Mouse (Mus musculus): ENCODE measurements around the gene 9130019O22Rik. TPM values are rescaled to one million over a fixed set of nuclear protein-coding genes. Genes with fewer than 3 reads are reported as not detected.
"Not testable (repeated sequence)": the region's sequence is repeated elsewhere in the genome, so short reads cannot be mapped to it uniquely, and the experiment has no call there.

Gene 9130019O22Rik
- polyA plus RNA-seq, 1 experiment: 5.1 TPM

GRCm38 (mm10) chr7:127343351-127344019 lies 43.5 kb downstream of the 9130019O22Rik start:
- no peak for DNase-seq

GRCm38 (mm10) chr7:127342888-127343287 lies 44.1 kb downstream of the 9130019O22Rik start:
- Histone ChIP-seq H3K4me1 (ENCODE audit: control insufficient read depth, insufficient read depth, low read length) (no peaks in the 10 kb centered on the region; the same call in 1 of the 2 replicates), H3K4me3 (replicated peaks; ENCODE audit: extremely low read depth, low read depth, low read length) (no peak overlapping the region)
- no peak for DNase-seq
- WGBS: 87% methylated on average over 7 of the region's 7 CpGs
- TF ChIP-seq POLR2A (IDR thresholded peaks at IDR 0.05; ENCODE audit: borderline replicate concordance, extremely low read depth, low read depth, low read length): no peak
- no peak for TF ChIP-seq CTCF (IDR thresholded peaks at IDR 0.05; ENCODE audit: insufficient read depth, low read length)

More at GRCm38 (mm10) chr7:127343351-127344019, 43.5 kb downstream of the 9130019O22Rik start:
- no peaks in the 10 kb centered on the region; the same call in 1 of the 2 replicates for H3K4me1 ChIP-seq (ENCODE audit: control insufficient read depth, insufficient read depth, low read length)
- no peak overlapping the region for H3K4me3 ChIP-seq (replicated peaks; ENCODE audit: extremely low read depth, low read depth, low read length)
- TF ChIP-seq CTCF (IDR thresholded peaks at IDR 0.05; ENCODE audit: insufficient read depth, low read length): no peak
- TF ChIP-seq POLR2A (IDR thresholded peaks at IDR 0.05; ENCODE audit: borderline replicate concordance, extremely low read depth, low read depth, low read length): 0 out of 2 replicates have a peak, but pooled peaks have one; percentile 18
- 86% methylated on average over 38 of the region's 38 CpGs for WGBS

GRCm38 (mm10) chr7:127342332-127342731 lies 44.6 kb downstream of the 9130019O22Rik start:
- TF ChIP-seq CTCF (IDR thresholded peaks at IDR 0.05; ENCODE audit: insufficient read depth, low read length): no peak
- no peak for TF ChIP-seq POLR2A (IDR thresholded peaks at IDR 0.05; ENCODE audit: borderline replicate concordance, extremely low read depth, low read depth, low read length)
- Histone ChIP-seq H3K4me1 (ENCODE audit: control insufficient read depth, insufficient read depth, low read length) (no peaks in the 10 kb centered on the region; the same call in 1 of the 2 replicates), H3K4me3 (replicated peaks; ENCODE audit: extremely low read depth, low read depth, low read length) (no peak overlapping the region)
- DNase-seq: no peak
- 48% methylated on average over 4 of the region's 4 CpGs for WGBS

GRCm38 (mm10) chr7:127341861-127342260 lies 45.1 kb downstream of the 9130019O22Rik start:
- H3K4me1 ChIP-seq (ENCODE audit: control insufficient read depth, insufficient read depth, low read length); H3K4me3 ChIP-seq (replicated peaks; ENCODE audit: extremely low read depth, low read depth, low read length); DNase-seq: not testable (repeated sequence)
- WGBS: 72% methylated on average over 6 of the region's 6 CpGs

DNA sequence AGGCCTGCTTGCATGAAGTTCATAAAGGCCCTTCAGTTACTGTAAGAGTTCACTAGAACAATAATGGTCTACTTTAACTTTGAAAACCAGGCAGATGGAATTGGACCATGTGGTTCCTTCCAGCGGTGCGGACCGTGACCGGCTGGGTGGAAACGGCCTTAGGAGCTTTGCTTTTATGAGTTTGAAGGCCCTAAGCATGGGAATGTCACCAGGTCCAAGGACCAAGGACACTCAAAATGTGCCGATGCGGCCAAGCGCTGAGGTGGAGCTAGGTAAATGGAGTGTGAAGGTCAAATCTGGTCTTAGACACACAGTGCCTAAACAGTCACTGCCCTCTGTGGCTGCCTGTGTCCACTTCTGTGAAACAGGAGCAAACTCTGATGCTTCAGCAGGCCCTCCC lies 45.6 kb downstream of the 9130019O22Rik start:
- no peak for TF ChIP-seq POLR2A (IDR thresholded peaks at IDR 0.05; ENCODE audit: borderline replicate concordance, extremely low read depth, low read depth, low read length)
- TF ChIP-seq CTCF (IDR thresholded peaks at IDR 0.05; ENCODE audit: insufficient read depth, low read length): no peak

DNA sequence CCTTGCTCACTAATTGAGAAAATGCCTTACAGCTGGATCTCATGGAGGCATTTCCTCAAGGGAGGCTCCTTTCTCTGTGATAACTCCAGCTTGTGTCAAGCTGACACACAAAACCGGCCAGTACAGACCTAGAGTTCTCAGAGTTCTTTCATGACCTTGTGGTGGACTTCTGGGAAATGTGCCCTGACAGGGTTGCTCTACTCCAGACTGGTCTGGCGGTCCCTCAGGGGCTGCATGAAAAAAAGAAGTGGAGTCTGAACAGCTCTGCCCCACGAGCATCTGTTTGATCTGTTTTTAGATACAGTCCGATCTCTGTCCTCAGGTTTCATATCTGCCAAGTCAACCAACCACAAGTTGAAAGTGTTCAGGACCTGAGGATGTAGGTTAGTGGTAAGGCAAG lies 49.3 kb downstream of the 9130019O22Rik start:
- 55% methylated on average over 4 of the region's 4 CpGs for WGBS
- TF ChIP-seq CTCF (IDR thresholded peaks at IDR 0.05; ENCODE audit: insufficient read depth, low read length): no peak
- TF ChIP-seq POLR2A (IDR thresholded peaks at IDR 0.05; ENCODE audit: borderline replicate concordance, extremely low read depth, low read depth, low read length): no peak
- DNase-seq: no peak
- H3K4me1 ChIP-seq (ENCODE audit: control insufficient read depth, insufficient read depth, low read length): no peaks in the 10 kb centered on the region
- no peak overlapping the region for H3K4me3 ChIP-seq (replicated peaks; ENCODE audit: extremely low read depth, low read depth, low read length)

More for the DNA sequence above, 45.6 kb downstream of the 9130019O22Rik start:
- Histone ChIP-seq H3K4me1 (ENCODE audit: control insufficient read depth, insufficient read depth, low read length) (no peaks in the 10 kb centered on the region), H3K4me3 (replicated peaks; ENCODE audit: extremely low read depth, low read depth, low read length) (no peak overlapping the region)
- 93% methylated on average over 8 of the region's 8 CpGs for WGBS
- DNase-seq: no peak

DNA sequence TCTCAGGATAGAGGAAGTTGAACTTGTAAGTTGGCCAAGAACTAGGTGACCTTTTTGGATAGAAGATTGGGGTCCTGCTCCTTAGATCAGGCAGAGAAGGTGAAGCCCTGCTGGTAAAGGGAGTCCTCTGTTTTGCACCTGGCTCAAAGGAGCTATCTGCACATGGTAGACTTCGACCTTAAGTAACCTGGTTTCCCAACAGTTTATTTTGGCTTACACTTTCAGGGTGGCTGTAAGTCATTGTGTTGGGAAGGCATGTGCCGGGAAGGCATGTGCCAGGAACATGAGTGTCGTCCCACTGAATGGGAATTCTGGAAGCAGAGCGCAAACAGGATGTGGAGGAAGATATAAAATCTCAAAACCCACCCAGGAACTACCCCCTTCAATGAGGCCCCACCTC lies 51.4 kb downstream of the 9130019O22Rik start:
- WGBS: 59% methylated on average over 4 of the region's 4 CpGs

GRCm38 (mm10) chr7:127333240-127333639 lies 53.7 kb downstream of the 9130019O22Rik start:
- no peak for TF ChIP-seq CTCF (IDR thresholded peaks at IDR 0.05; ENCODE audit: insufficient read depth, low read length)
- TF ChIP-seq POLR2A (IDR thresholded peaks at IDR 0.05; ENCODE audit: borderline replicate concordance, extremely low read depth, low read depth, low read length): no peak
- Histone ChIP-seq H3K4me1 (ENCODE audit: control insufficient read depth, insufficient read depth, low read length) (no peaks in the 10 kb centered on the region), H3K4me3 (replicated peaks; ENCODE audit: extremely low read depth, low read depth, low read length) (no peak overlapping the region)
- DNase-seq: no peak
- 83% methylated on average over 6 of the region's 6 CpGs for WGBS

More for the DNA sequence above, 51.4 kb downstream of the 9130019O22Rik start:
- Histone ChIP-seq H3K4me3 (replicated peaks; ENCODE audit: extremely low read depth, low read depth, low read length) (no peak overlapping the region), H3K4me1 (ENCODE audit: control insufficient read depth, insufficient read depth, low read length) (no peaks in the 10 kb centered on the region)
- DNase-seq: no peak
- no peak for TF ChIP-seq CTCF (IDR thresholded peaks at IDR 0.05; ENCODE audit: insufficient read depth, low read length)
- TF ChIP-seq POLR2A (IDR thresholded peaks at IDR 0.05; ENCODE audit: borderline replicate concordance, extremely low read depth, low read depth, low read length): no peak

Other genes with a start within 250 kb of the 9130019O22Rik start
- gene Spn, start 249.3 kb downstream of the 9130019O22Rik start, polyA plus RNA-seq (2012; rRNA removed): 11.8 and 13.2 TPM in 2 replicates
- gene Cd2bp2, start 191.1 kb downstream of the 9130019O22Rik start, polyA plus RNA-seq (2012; rRNA removed): 20.7 and 31.0 TPM in 2 replicates
- gene Tbc1d10b, start 178.7 kb downstream of the 9130019O22Rik start, polyA plus RNA-seq (2012; rRNA removed): 30.3 and 32.9 TPM in 2 replicates
- gene Mylpf, start 178.3 kb downstream of the 9130019O22Rik start, polyA plus RNA-seq (2012; rRNA removed): 1.3 and 135 TPM in 2 replicates
- gene Zfp553, start 154.1 kb downstream of the 9130019O22Rik start, polyA plus RNA-seq (2012; rRNA removed): 8.9 and 11.6 TPM in 2 replicates
- gene Sept1, start 154.0 kb downstream of the 9130019O22Rik start, polyA plus RNA-seq (2012; rRNA removed): 26.5 and 28.5 TPM in 2 replicates
- gene Zfp771, start 142.9 kb downstream of the 9130019O22Rik start, polyA plus RNA-seq (2012; rRNA removed): 57.4 and 82.8 TPM in 2 replicates
- gene Dctpp1, start 126.5 kb downstream of the 9130019O22Rik start, polyA plus RNA-seq (2012; rRNA removed): 17.6 and 17.9 TPM in 2 replicates
- gene Sephs2, start 113.1 kb downstream of the 9130019O22Rik start, polyA plus RNA-seq (2012; rRNA removed): 15.4 and 16.2 TPM in 2 replicates
- 28.2 and 36.9 TPM in 2 replicates for gene Itgal, start 90.9 kb downstream of the 9130019O22Rik start, polyA plus RNA-seq (2012; rRNA removed)
- gene Zfp768, start 41.6 kb downstream of the 9130019O22Rik start, polyA plus RNA-seq (2012; rRNA removed): 31.7 and 35.5 TPM in 2 replicates
- gene Zfp747, start 11.1 kb downstream of the 9130019O22Rik start, polyA plus RNA-seq (2012; rRNA removed): 10.9 TPM in 2 replicates
- gene E430018J23Rik, start 6.5 kb upstream of the 9130019O22Rik start, polyA plus RNA-seq (2012; rRNA removed): 7.6 TPM in 2 replicates
- 7.5 and 8.5 TPM in 2 replicates for gene Zfp764, start 19.7 kb upstream of the 9130019O22Rik start, polyA plus RNA-seq (2012; rRNA removed)
- gene Zfp688, start 34.9 kb upstream of the 9130019O22Rik start, polyA plus RNA-seq (2012; rRNA removed): 22.6 and 23.0 TPM in 2 replicates
- 4.9 and 5.6 TPM in 2 replicates for gene Zfp689, start 62.0 kb upstream of the 9130019O22Rik start, polyA plus RNA-seq (2012; rRNA removed)
- gene Prr14, start 72.4 kb upstream of the 9130019O22Rik start, polyA plus RNA-seq (2012; rRNA removed): 80.2 and 89.0 TPM in 2 replicates
- gene Fbrs, start 92.0 kb upstream of the 9130019O22Rik start, polyA plus RNA-seq (2012; rRNA removed): 32.0 and 42.2 TPM in 2 replicates
- gene Srcap, start 124.8 kb upstream of the 9130019O22Rik start, polyA plus RNA-seq (2012; rRNA removed): 27.0 and 32.8 TPM in 2 replicates
- 8.1 and 10.0 TPM in 2 replicates for gene Gm42715, start 132.4 kb upstream of the 9130019O22Rik start, polyA plus RNA-seq (2012; rRNA removed)
- gene Tmem265, start 174.2 kb upstream of the 9130019O22Rik start, polyA plus RNA-seq (2012; rRNA removed): 1.7 and 4.2 TPM in 2 replicates
- 54.9 and 70.9 TPM in 2 replicates for gene Phkg2, start 186.2 kb upstream of the 9130019O22Rik start, polyA plus RNA-seq (2012; rRNA removed)
- gene Ccdc189, start 201.4 kb upstream of the 9130019O22Rik start, polyA plus RNA-seq (2012; rRNA removed): 14.0 and 16.5 TPM in 2 replicates
- 26.1 and 32.8 TPM in 2 replicates for gene Rnf40, start 201.6 kb upstream of the 9130019O22Rik start, polyA plus RNA-seq (2012; rRNA removed)
- gene Zfp629, start 228.6 kb upstream of the 9130019O22Rik start, polyA plus RNA-seq (2012; rRNA removed): 13.9 and 15.4 TPM in 2 replicates